Mouse (Mus musculus) testis, adult 2 months (tissue): ENCODE data around the gene Trip12. TPM values are rescaled to one million over a fixed set of nuclear protein-coding genes. Genes with fewer than 3 reads are reported as not detected.

ENCODE experiments used
- H3K27ac ChIP-seq: fragments of 200-500 bp; 2 replicates; pipeline ENCODE4 v1.5.1; 2012; ENCODE audit warnings: low read depth, low read length; ENCODE audit not compliant: control insufficient read depth, insufficient read depth
- H3K27me3 ChIP-seq: fragments of 200-500 bp; 2 replicates; pipeline ENCODE4 v1.6.1; 2012; ENCODE audit warnings: mild to moderate bottlenecking, low read length, moderate library complexity; ENCODE audit not compliant: control insufficient read depth, insufficient read depth
- H3K36me3 ChIP-seq: fragments of 200-500 bp; 2 replicates; pipeline ENCODE4 v1.6.1; 2012; ENCODE audit warnings: mild to moderate bottlenecking, low read length; ENCODE audit not compliant: control insufficient read depth, insufficient read depth
- H3K4me1 ChIP-seq: fragments of 200-500 bp; 2 replicates; pipeline ENCODE4 v1.6.1; 2012; ENCODE audit warnings: low read length; ENCODE audit not compliant: control insufficient read depth, insufficient read depth
- H3K4me3 ChIP-seq: fragments of 200-500 bp; 2 replicates; pipeline ENCODE4 v1.5.1; 2012; ENCODE audit warnings: low read depth, mild to moderate bottlenecking, low read length, moderate library complexity, mixed read lengths; ENCODE audit not compliant: control insufficient read depth
- CTCF ChIP-seq: fragments of 200-500 bp; IDR thresholded peaks from 2 replicates; pipeline ENCODE4 v1.5.1; 2012; ENCODE audit warnings: low read depth, mild to moderate bottlenecking, inconsistent platforms, low read length, moderate library complexity; ENCODE audit not compliant: control insufficient read depth, insufficient read depth, insufficient replicate concordance
- POLR2A ChIP-seq: fragments of 200-500 bp; IDR thresholded peaks from 2 replicates; pipeline ENCODE4 v1.6.1; 2012; ENCODE audit warnings: low read depth, mild to moderate bottlenecking, inconsistent platforms, low read length, moderate library complexity; ENCODE audit not compliant: control insufficient read depth
- polyA plus RNA-seq: library from polyadenylated mRNA; depleted of rRNA; stranded (reverse); fragments of >200 nt; gene quantifications from 2 replicates; pipeline ENCODE4 v1.2.3, GENCODE M21; 2012

The Trip12 gene
- polyA plus RNA-seq, 1 experiment, result 242 TPM

DNA sequence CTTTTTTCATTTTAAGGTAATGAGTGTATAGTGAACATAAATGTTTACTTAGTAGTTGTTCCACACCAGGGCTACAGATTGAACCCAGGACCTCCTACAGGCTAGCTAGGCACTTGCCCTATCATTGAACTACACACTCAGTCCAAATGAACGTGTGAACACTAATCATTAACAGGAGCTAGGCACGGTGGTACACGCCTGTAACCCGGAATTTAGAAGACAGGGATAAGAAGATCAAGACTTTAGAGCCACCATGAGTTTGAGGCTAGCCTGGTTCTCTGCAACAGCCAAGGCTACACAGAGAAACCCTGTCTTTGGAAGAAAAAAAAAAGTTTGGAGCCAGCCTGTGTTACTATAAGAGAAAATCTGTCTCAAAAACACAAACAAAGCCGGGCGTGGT lies 19.3 kb upstream of the Trip12 start:
- H3K27ac ChIP-seq, result no peak overlapping the region
- H3K4me1 ChIP-seq, result peaks cover 2% of the 10 kb centered on the region
- TF ChIP-seq POLR2A (no peak), CTCF (no peak)
- no peaks in the 10 kb centered on the region for H3K36me3 ChIP-seq
- no peaks in the 10 kb centered on the region for H3K27me3 ChIP-seq
- H3K4me3 ChIP-seq, result no peak overlapping the region

DNA sequence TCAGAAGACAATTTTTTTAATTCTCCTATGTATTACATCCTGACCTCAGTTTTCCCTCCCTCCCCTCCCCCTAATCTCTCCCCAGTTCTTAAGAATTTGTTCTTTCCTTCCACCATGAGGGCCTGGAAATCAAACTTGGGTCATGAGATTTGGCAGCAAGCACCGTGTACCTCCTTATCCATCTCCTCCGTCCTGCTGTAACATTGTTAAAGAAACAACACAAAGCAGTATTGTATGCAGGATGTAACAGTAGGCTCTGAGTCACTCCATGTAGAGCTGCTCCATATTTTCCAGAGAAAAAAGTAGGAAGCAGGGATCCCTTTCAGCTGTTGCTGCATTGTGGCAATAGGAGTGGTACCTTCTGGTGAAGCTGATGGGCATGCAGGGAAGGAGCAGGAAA lies 15.4 kb upstream of the Trip12 start:
- Histone ChIP-seq H3K4me1 (no peaks in the 10 kb centered on the region), H3K4me3 (no peak overlapping the region), H3K36me3 (no peaks in the 10 kb centered on the region), H3K27me3 (no peaks in the 10 kb centered on the region), H3K27ac (peak overlapping the region; percentile 69)
- TF ChIP-seq POLR2A (no peak), CTCF (no peak)

DNA sequence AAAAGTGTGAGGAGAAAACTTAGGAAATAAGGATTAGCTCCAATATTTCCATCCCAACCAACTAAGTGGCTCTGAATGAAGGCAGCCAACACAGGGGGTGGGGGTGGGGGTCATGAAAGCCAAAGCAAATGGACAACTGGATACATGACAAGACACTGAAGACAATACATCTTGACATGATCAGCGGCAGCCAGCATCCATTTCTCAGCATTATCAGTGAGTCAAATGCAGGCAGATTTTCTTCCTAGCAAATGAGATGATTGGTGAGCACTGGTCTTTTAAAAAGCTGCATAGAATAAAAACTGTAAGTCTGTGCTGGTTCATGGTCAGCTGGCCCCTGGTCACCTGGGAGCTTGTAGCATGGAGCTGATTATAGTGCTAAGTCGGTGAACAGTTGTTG lies 14.7 kb upstream of the Trip12 start:
- H3K27me3 ChIP-seq, result no peaks in the 10 kb centered on the region
- no peak for TF ChIP-seq POLR2A
- TF ChIP-seq CTCF, result no peak
- no peak overlapping the region for H3K4me3 ChIP-seq
- no peaks in the 10 kb centered on the region for H3K36me3 ChIP-seq
- no peaks in the 10 kb centered on the region for H3K4me1 ChIP-seq
- no peak overlapping the region; the same call in 1 of the 2 replicates for H3K27ac ChIP-seq

DNA sequence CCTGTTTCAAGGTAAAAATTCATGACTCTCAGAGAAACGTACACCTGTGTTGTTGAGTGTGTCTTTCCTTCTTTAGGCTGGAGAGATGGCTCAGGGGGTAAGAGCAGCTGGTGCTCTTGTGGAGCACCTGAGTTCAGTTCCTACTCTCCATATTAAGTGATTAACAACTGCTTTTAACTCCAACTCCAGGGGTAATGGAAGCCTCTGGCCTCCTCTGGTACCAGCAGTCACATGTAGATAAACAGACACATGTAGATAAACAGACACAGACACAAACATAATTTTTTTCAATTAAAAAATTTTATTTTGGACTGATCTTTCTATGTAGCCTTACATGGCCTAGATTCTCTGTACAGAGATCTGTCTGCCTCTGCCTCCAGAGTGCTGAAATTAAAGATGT lies 13.4 kb upstream of the Trip12 start:
- H3K4me1 ChIP-seq, result no peaks in the 10 kb centered on the region
- H3K36me3 ChIP-seq, result no peaks in the 10 kb centered on the region
- TF ChIP-seq CTCF, result no peak
- no peak for TF ChIP-seq POLR2A
- no peaks in the 10 kb centered on the region for H3K27me3 ChIP-seq
- H3K27ac ChIP-seq, result no peak overlapping the region
- H3K4me3 ChIP-seq, result no peak overlapping the region

DNA sequence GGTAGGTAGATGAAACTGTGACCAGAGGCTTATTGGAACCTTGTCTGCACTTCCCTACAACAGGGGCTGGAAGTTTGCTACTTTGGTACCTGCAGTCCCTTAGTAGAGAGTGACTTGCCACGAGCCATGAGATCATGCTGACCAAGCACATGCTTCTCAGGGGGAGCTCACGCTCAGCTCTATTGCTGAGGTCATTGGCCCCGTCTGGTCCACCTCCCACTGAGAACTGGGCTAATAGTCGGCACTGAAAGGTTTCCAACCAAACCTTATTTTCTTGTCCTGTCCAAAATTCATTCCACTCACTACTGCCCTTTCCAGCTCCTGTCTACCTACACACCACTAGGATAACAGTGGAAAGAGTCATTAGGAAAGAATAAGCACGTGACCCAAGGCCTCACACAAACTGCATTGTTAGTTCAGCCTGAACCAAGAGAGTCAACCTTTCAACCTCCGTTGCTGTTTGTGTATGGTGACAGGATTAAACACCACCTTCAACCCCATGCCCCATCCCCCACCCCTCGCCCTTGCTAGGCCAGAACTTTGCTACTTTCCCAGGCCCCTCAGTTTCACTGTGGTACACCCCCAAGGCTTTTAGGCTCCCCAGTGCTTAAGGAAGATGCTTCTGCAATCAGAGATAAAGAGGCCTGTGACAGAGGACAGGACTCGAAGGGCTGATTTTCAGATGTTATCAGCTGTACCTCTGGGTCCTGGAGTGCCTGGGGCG lies 11.4 kb upstream of the Trip12 start:
- no peaks in the 10 kb centered on the region for H3K27me3 ChIP-seq
- H3K36me3 ChIP-seq, result no peaks in the 10 kb centered on the region
- H3K27ac ChIP-seq, result no peak overlapping the region
- TF ChIP-seq POLR2A, result no peak
- TF ChIP-seq CTCF, result no peak
- no peak overlapping the region for H3K4me3 ChIP-seq
- no peaks in the 10 kb centered on the region for H3K4me1 ChIP-seq

DNA sequence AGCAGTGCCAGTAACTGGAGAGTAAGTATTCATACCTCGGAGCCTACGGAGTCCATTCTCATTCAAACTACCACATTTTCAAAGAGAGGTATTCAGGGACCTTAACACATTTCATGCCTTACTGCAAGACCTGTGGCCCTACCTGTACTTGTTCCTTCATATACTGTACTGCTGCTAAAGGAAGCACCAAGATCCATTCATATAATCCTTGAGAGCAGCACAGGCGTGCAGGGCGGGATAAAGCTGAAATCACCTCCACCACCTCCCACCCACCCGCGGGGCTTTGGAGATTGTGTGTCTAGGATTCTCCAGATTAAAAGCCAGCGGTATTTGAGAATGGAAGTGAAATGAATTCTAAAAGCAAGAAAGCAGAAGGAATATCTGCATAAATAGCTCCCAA lies 10.2 kb upstream of the Trip12 start:
- H3K4me3 ChIP-seq, result no peak overlapping the region
- H3K4me1 ChIP-seq, result no peaks in the 10 kb centered on the region
- H3K27me3 ChIP-seq, result no peaks in the 10 kb centered on the region
- no peaks in the 10 kb centered on the region for H3K36me3 ChIP-seq
- H3K27ac ChIP-seq, result no peak overlapping the region
- TF ChIP-seq CTCF, result no peak
- TF ChIP-seq POLR2A, result no peak

DNA sequence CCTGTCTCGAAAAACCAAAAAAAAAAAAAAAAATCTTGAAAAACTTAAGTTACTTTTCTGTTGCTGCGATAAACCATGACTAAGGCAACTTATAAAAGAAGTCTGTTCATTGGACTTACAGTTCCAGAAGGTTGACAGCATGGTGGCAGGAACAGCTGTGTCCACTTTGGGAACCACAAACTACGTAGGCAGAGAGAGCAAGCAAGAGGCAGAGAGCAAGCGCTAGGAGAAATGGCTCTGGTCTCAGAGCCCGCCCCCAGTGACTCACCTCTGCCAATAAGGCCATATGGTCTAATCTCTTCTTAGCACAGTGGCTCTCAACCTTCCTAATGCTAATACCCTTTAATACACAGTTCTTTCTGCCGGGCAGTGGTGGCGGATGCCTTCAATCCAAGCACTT lies 9.5 kb upstream of the Trip12 start:
- H3K4me1 ChIP-seq, result no peaks in the 10 kb centered on the region
- TF ChIP-seq POLR2A (no peak), CTCF (no peak)
- no peak overlapping the region for H3K4me3 ChIP-seq
- no peaks in the 10 kb centered on the region for H3K27me3 ChIP-seq
- no peaks in the 10 kb centered on the region for H3K36me3 ChIP-seq
- no peak overlapping the region for H3K27ac ChIP-seq

DNA sequence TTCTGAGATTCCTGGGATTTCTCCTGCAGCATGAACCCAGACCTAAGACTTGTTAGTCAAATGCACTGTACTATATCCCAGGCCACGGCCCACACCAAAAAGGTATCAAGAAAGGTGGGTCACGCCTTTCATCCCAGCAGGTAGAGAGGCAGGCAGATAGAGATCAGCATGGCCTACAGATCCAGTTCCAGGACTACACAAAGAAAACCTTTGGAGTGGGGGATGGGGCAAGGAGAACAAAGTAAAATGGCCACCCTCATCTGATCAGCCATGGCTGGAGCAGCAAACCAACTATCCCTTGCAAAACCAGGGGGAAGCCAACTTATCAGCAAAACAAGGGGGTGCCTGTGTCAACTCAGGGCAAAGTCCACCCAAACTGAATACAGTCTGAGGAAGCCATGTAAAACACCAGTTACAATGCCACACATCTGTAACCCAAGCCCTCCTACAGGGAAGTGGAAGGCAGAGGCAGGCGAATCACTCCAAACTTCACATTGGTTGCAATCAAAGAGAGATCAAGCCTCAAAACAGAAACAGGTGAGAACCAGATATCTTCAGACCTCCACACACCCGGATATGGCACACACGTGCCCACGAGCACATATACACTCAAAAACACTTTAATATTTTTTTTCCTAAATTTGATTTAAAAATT lies 8.6 kb upstream of the Trip12 start:
- Histone ChIP-seq H3K36me3 (no peaks in the 10 kb centered on the region), H3K27me3 (no peaks in the 10 kb centered on the region), H3K27ac (no peak overlapping the region), H3K4me3 (no peak overlapping the region), H3K4me1 (no peaks in the 10 kb centered on the region)
- TF ChIP-seq CTCF (no peak), POLR2A (no peak)
